Mouse (Mus musculus) megakaryocyte, embryonic 14.5 days (primary cell): ENCODE results near the gene Gm49342. TPM values are rescaled to one million over a fixed set of nuclear protein-coding genes. Genes with fewer than 3 reads are reported as not detected.

ENCODE experiments used
- H3K27me3 ChIP-seq: replicated peaks from 2 replicates; pipeline ENCODE3; 2012; ENCODE audit warnings: inconsistent platforms
- H3K36me3 ChIP-seq: replicated peaks from 2 replicates; pipeline ENCODE3; 2012; ENCODE audit warnings: low read length, inconsistent platforms, mixed read lengths
- H3K4me1 ChIP-seq: 2 replicates; pipeline ENCODE4 v1.6.1; 2012; ENCODE audit warnings: inconsistent platforms
- H3K4me3 ChIP-seq: replicated peaks from 2 replicates; pipeline ENCODE3; 2012; ENCODE audit warnings: moderate library complexity, mild to moderate bottlenecking, inconsistent platforms
- H3K9me3 ChIP-seq: 2 replicates; pipeline ENCODE4 v1.6.1; 2012; ENCODE audit warnings: inconsistent platforms
- FLI1 ChIP-seq: IDR thresholded peaks from 2 replicates; pipeline ENCODE4 v1.6.1; 2012; ENCODE audit warnings: low read length, inconsistent platforms, mixed read lengths
- GATA1 ChIP-seq: IDR thresholded peaks from 3 replicates; pipeline ENCODE4 v1.6.1; 2012; ENCODE audit warnings: mixed read lengths, low read length, inconsistent platforms, borderline replicate concordance
- polyA plus RNA-seq: library from polyadenylated mRNA; stranded (reverse); fragments of >175 nt; gene quantifications from 2 replicates; pipeline ENCODE4 v1.2.3, GENCODE M21; 2012; ENCODE audit warnings: low replicate concordance; ENCODE audit not compliant: insufficient read depth

The Gm49342 gene
- polyA plus RNA-seq, 1 experiment, result 1.00 TPM

DNA sequence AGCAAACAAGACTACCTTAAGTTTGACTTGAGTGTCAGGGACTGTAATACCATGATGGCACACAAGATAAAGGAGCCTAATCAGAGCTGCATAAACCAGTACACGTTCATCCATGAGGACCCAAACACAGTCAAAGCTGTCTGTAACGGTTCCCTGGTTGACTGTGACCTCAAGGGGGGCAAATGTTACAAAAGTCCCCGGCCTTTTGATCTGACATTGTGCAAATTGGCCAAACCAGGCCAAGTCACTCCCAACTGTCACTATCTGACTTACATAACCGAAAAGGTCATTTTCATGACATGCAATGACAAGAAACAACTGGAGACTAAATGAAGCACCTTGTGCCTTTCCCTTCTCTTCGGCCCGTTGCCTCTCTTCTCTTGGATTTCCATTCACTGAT is 65.3 kb downstream of the Gm49342 start:
- no peak for TF ChIP-seq FLI1
- no peak for TF ChIP-seq GATA1
- Histone ChIP-seq H3K36me3 (no peaks in the 10 kb centered on the region), H3K4me3 (no peak overlapping the region)

More for the DNA sequence above, 65.3 kb downstream of the Gm49342 start:
- Histone ChIP-seq H3K27me3 (no peaks in the 10 kb centered on the region), H3K4me1 (0 out of 2 replicates have a peak, but pooled peaks cover 3% of the 10 kb centered on the region), H3K9me3 (peaks cover 12% of the 10 kb centered on the region)

Other genes with a start within 250 kb of the Gm49342 start
- gene Olfr748, start 237.1 kb upstream of the Gm49342 start, polyA plus RNA-seq, result not detected in 2 replicates
- not detected in 2 replicates for gene Olfr749, start 199.4 kb upstream of the Gm49342 start, polyA plus RNA-seq
- gene Ttc5, start 159.0 kb upstream of the Gm49342 start, polyA plus RNA-seq, result 17.7 and 40.8 TPM in 2 replicates
- gene Ccnb1ip1, start 136.8 kb upstream of the Gm49342 start, polyA plus RNA-seq, result not detected in 2 replicates
- 3.0 TPM in 1 of 2 replicates, not detected in the other for gene Parp2, start 136.7 kb upstream of the Gm49342 start, polyA plus RNA-seq
- 4.3 TPM in 1 of 2 replicates, not detected in the other for gene Tep1, start 74.0 kb upstream of the Gm49342 start, polyA plus RNA-seq
- gene Klhl33, start 47.0 kb upstream of the Gm49342 start, polyA plus RNA-seq, result 0.08 and 0.39 TPM in 2 replicates
- 14.5 and 15.9 TPM in 2 replicates for gene Osgep, start 19.6 kb upstream of the Gm49342 start, polyA plus RNA-seq
- 13.9 and 87.6 TPM in 2 replicates for gene Apex1, start 19.5 kb upstream of the Gm49342 start, polyA plus RNA-seq
- gene Pip4p1, start 13.7 kb upstream of the Gm49342 start, polyA plus RNA-seq, result 82.0 and 93.0 TPM in 2 replicates
- 1.4 TPM in 1 of 2 replicates, not detected in the other for gene Pnp, start 13.4 kb upstream of the Gm49342 start, polyA plus RNA-seq
- not detected in 2 replicates for gene Pnp2, start 11.5 kb downstream of the Gm49342 start, polyA plus RNA-seq
- not detected in 2 replicates for gene Rnase10, start 63.2 kb downstream of the Gm49342 start, polyA plus RNA-seq
- not detected in 2 replicates for gene Rnase9, start 97.4 kb downstream of the Gm49342 start, polyA plus RNA-seq
- not detected in 2 replicates for gene Rnase11, start 105.6 kb downstream of the Gm49342 start, polyA plus RNA-seq
- not detected in 2 replicates for gene Rnase12, start 113.1 kb downstream of the Gm49342 start, polyA plus RNA-seq
- gene Olfr750, start 129.9 kb downstream of the Gm49342 start, polyA plus RNA-seq, result not detected in 2 replicates
- gene Rnase4, start 146.6 kb downstream of the Gm49342 start, polyA plus RNA-seq, result 1.6 TPM in 1 of 2 replicates, not detected in the other
- not detected in 2 replicates for gene Ang, start 146.6 kb downstream of the Gm49342 start, polyA plus RNA-seq
- not detected in 2 replicates for gene Eddm3b, start 169.9 kb downstream of the Gm49342 start, polyA plus RNA-seq
- 0.23 TPM in 1 of 2 replicates, not detected in the other for gene Rnase6, start 179.4 kb downstream of the Gm49342 start, polyA plus RNA-seq
- not detected in 2 replicates for gene Rnase1, start 202.3 kb downstream of the Gm49342 start, polyA plus RNA-seq
- gene Rnase2b, start 217.7 kb downstream of the Gm49342 start, polyA plus RNA-seq, result not detected in 2 replicates